Mouse (Mus musculus): Measurements from ENCODE around the gene Hnrnpab. TPM values are rescaled to one million over a fixed set of nuclear protein-coding genes. Genes with fewer than 3 reads are reported as not detected.

Hnrnpab gene
- total and polyA plus RNA-seq, 3 experiments: 893 to 2,181 (median 1,100) TPM

DNA sequence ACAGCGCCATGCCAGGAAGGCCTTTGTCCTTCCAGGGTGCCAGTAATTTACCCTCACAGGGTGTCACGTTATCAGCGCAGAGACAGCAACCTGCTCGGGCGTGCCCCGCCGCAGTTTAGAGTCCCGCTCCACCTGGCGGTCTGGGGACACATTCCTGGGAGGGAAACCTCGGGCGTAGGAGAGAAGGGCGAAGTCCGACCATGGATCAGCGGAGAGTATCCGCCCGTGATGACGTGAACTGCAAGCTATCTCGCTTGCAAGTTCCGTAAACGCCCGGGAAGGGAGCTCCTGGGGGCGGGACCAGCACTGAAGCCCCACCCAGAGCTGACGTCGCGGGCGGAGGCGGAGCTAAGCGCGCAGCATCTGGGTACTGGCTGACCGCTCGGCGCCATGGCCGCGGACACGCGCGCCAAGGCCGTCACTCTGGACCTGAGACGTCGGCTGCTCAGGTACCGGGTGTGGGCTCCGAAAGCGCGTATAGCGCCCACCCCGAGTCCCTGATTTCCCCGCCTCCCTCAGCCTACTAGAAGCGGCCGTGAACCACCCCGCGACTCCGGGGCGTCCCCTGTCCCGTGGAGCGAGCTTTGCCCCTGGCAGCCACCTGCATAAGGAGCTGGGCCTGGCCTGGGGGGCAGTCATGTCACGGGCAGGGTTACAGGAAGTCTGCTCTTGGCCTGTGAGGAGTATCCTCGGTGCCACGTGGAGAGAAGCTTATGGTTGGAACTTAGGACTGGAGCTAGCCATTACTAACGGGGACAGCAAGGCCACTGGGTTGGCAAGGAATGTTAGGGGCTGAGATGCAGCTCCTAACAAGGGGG lies 22.0 kb downstream of the Hnrnpab start, which contains the start of gene Phykpl:
Phykpl (plus strand) TSS at position 327 of the 818 bp plus-strand sequence.
- peak within 1 kb of the TSS; percentile 73 to 85 (median 79) for H3K4me3 ChIP-seq (replicated peaks in 1 of 3; ENCODE audit: low read depth in 2 of 3, low read length in 2 of 3, poor library complexity in 1 of 3)
- H3K36me3 ChIP-seq (replicated peaks in 1 of 2; ENCODE audit: control insufficient read depth in 1 of 2, insufficient read depth in 1 of 2, low read length in 1 of 2): peaks cover 22 to 40% of the 10 kb centered on the region in 2 experiments
- peak; percentile 90 for TF ChIP-seq MAX (IDR thresholded peaks at IDR 0.05; ENCODE audit: low read length)
- peak; percentile 65 for TF ChIP-seq CHD2 (IDR thresholded peaks at IDR 0.05; ENCODE audit: low read length)
- TF ChIP-seq PAX5 (IDR thresholded peaks at IDR 0.05; ENCODE audit: low read length): no peak
- no peak for TF ChIP-seq GABPA (IDR thresholded peaks at IDR 0.05; ENCODE audit: insufficient replicate concordance, low read depth, low read length)
- TF ChIP-seq MAFK (IDR thresholded peaks at IDR 0.05; ENCODE audit: insufficient replicate concordance, low read length): no peak
- no peak for TF ChIP-seq USF2 (conservative IDR thresholded peaks at IDR 0.05; ENCODE audit: low read depth, low read length)
- peak; percentile 64 for TF ChIP-seq HCFC1 (IDR thresholded peaks at IDR 0.05; ENCODE audit: low read depth, low read length)
- peak; percentile 98 for TF ChIP-seq NELFE (IDR thresholded peaks at IDR 0.05; ENCODE audit: low read depth, low read length)
- peak; percentile 90 for TF ChIP-seq CHD1 (IDR thresholded peaks at IDR 0.05; ENCODE audit: low read depth, low read length)
- peak; percentile 75; the same call in 1 of the 2 replicates for TF ChIP-seq UBTF (IDR thresholded peaks at IDR 0.05; ENCODE audit: low read depth, low read length)
- TF ChIP-seq RAD21 (IDR thresholded peaks at IDR 0.05; ENCODE audit: low read depth, low read length): no peak
- TF ChIP-seq EP300 (IDR thresholded peaks at IDR 0.05; ENCODE audit: low read length): peak; percentile 39; the same call in 1 of the 2 replicates
- TF ChIP-seq USF1 (IDR thresholded peaks at IDR 0.05; ENCODE audit: low read depth, low read length): no peak
- peak; percentile 53; the same call in 1 of the 2 replicates for TF ChIP-seq IRF4 (IDR thresholded peaks at IDR 0.05; ENCODE audit: low read depth, low read length)
- peak; percentile 25; the same call in 1 of the 2 replicates for TF ChIP-seq E2F4 (IDR thresholded peaks at IDR 0.05; ENCODE audit: insufficient replicate concordance, low read depth, low read length)
- TF ChIP-seq ETS1 (conservative IDR thresholded peaks at IDR 0.05; ENCODE audit: low read depth, low read length): no peak
- TF ChIP-seq MAZ (IDR thresholded peaks at IDR 0.05; ENCODE audit: low read depth, low read length): peak; percentile 68; the same call in 1 of the 2 replicates
- TF ChIP-seq ZKSCAN1 (IDR thresholded peaks at IDR 0.05; ENCODE audit: borderline replicate concordance, low read depth, low read length): no peak
- no peak for TF ChIP-seq KAT2A (IDR thresholded peaks at IDR 0.05; ENCODE audit: insufficient replicate concordance, low read length)
- TF ChIP-seq ZMIZ1 (IDR thresholded peaks at IDR 0.05; ENCODE audit: low read depth, low read length): peak; percentile 94
- TF ChIP-seq POLR2A (IDR thresholded peaks at IDR 0.05; ENCODE audit: low read depth, low read length): peak; percentile 98
- TF ChIP-seq RCOR1 (conservative IDR thresholded peaks at IDR 0.05; ENCODE audit: low read depth, low read length): 0 out of 2 replicates have a peak, but pooled peaks have one; percentile 37
- peak; percentile 91 for TF ChIP-seq ELF1 (IDR thresholded peaks at IDR 0.05; ENCODE audit: low read depth, low read length)
- TF ChIP-seq JUN (IDR thresholded peaks at IDR 0.05; ENCODE audit: insufficient read depth, low read depth, low read length): no peak
- TF ChIP-seq TBP (conservative IDR thresholded peaks at IDR 0.05; ENCODE audit: low read depth, low read length): peak; percentile 64
- peak; percentile 52 for TF ChIP-seq NRF1 (IDR thresholded peaks at IDR 0.05; ENCODE audit: low read depth, low read length)
- TF ChIP-seq SIN3A (IDR thresholded peaks at IDR 0.05; ENCODE audit: low read length): peak; percentile 83
- TF ChIP-seq SMC3 (IDR thresholded peaks at IDR 0.05; ENCODE audit: low read depth, low read length): no peak
- peak; percentile 93 for TF ChIP-seq MXI1 (IDR thresholded peaks at IDR 0.05; ENCODE audit: low read depth, low read length)
- TF ChIP-seq MEF2A (IDR thresholded peaks at IDR 0.05; ENCODE audit: borderline replicate concordance, low read depth, low read length): no peak; the same call in 1 of the 2 replicates
- peak; percentile 94 for TF ChIP-seq TCF12 (IDR thresholded peaks at IDR 0.05; ENCODE audit: low read depth, low read length)
- TF ChIP-seq POLR2AphosphoS2 (IDR thresholded peaks at IDR 0.05; ENCODE audit: low read depth, low read length): peak; percentile 80; the same call in 1 of the 2 replicates
- TF ChIP-seq MYC (IDR thresholded peaks at IDR 0.05; ENCODE audit: low read depth, low read length): peak; percentile 85; the same call in 1 of the 2 replicates
- no peak for TF ChIP-seq JUND (conservative IDR thresholded peaks at IDR 0.05; ENCODE audit: low read depth, low read length)
- no peak for TF ChIP-seq ZNF384 (IDR thresholded peaks at IDR 0.05; ENCODE audit: low read depth, low read length)
- peak in 1 of 2 experiments; percentile 35; a peak in 1 of 4 replicates for TF ChIP-seq CTCF (conservative IDR thresholded peaks at IDR 0.05 in 1 of 2, IDR thresholded peaks at IDR 0.05 in 1 of 2; ENCODE audit: low read depth in 2 of 2, low read length in 2 of 2)
- peak; percentile 56; the same call in 1 of the 2 replicates for TF ChIP-seq BHLHE40 (IDR thresholded peaks at IDR 0.05; ENCODE audit: low read depth, low read length)
- TF ChIP-seq ZC3H11A (IDR thresholded peaks at IDR 0.05; ENCODE audit: low read depth, low read length): no peak
- peak within 1 kb of the TSS; percentile 76 for H3K9ac ChIP-seq (ENCODE audit: insufficient read depth, low read depth)
- peak; percentile 95 for DNase-seq (ENCODE audit: extremely low read depth)
- H3K4me2 ChIP-seq (ENCODE audit: insufficient read depth, low read depth, poor library complexity, severe bottlenecking): peak within 1 kb of the TSS; percentile 63
- no peaks in the 10 kb centered on the region for H3K27me3 ChIP-seq (replicated peaks)
- H3K9me3 ChIP-seq (replicated peaks; ENCODE audit: low read length): no peaks in the 10 kb centered on the region
- peaks cover 11 to 43% of the 10 kb centered on the region in 2 experiments for H3K4me1 ChIP-seq (ENCODE audit: control insufficient read depth in 1 of 2, insufficient read depth in 2 of 2)
- no peaks in the 10 kb centered on the region for H3K79me2 ChIP-seq (replicated peaks; ENCODE audit: control insufficient read depth, extremely low read depth, insufficient read depth, poor library complexity, severe bottlenecking)
- dilution Hi-C loops (cut with MboI; ENCODE audit: extremely low pct_ligation_motif_present, extremely low pct_unique_long_range_greater_than_20kb, low sequenced_read_pairs): no loop called here
- in situ Hi-C loops (cut with MboI; ENCODE audit: low pct_ligation_motif_present, low pct_unique_long_range_greater_than_20kb, low sequenced_read_pairs): loop anchor here (5.0 kb wide), 1 partner anchor 42 kb away; no protein-coding TSS in a partner anchor
- H3K27ac ChIP-seq (ENCODE audit: insufficient read depth, low read depth): peak within 1 kb of the TSS; percentile 25
